Mouse (Mus musculus): ENCODE measurements around the gene Slc22a30.
"Not testable (repeated sequence)": the region's sequence is repeated elsewhere in the genome, so short reads cannot be mapped to it uniquely, and the experiment has no call there.

The Slc22a30 gene

GRCm38 (mm10) chr19:8405011-8405410 lies at the start of gene Slc22a30:
Slc22a30 (minus strand) TSS chr19:8405111.
- in situ Hi-C loops (cut with MboI, MseI): not testable (repeated sequence)

GRCm38 (mm10) chr19:8448321-8448720 lies 43.4 kb upstream of the Slc22a30 start:
- in situ Hi-C loops (cut with MboI, MseI): no loop called here

GRCm38 (mm10) chr19:8447516-8447915 lies 42.6 kb upstream of the Slc22a30 start:
- in situ Hi-C loops (cut with MboI, MseI): no loop called here

GRCm38 (mm10) chr19:8431051-8431662 lies 26.2 kb upstream of the Slc22a30 start:
- in situ Hi-C loops (cut with MboI, MseI): no loop called here

DNA sequence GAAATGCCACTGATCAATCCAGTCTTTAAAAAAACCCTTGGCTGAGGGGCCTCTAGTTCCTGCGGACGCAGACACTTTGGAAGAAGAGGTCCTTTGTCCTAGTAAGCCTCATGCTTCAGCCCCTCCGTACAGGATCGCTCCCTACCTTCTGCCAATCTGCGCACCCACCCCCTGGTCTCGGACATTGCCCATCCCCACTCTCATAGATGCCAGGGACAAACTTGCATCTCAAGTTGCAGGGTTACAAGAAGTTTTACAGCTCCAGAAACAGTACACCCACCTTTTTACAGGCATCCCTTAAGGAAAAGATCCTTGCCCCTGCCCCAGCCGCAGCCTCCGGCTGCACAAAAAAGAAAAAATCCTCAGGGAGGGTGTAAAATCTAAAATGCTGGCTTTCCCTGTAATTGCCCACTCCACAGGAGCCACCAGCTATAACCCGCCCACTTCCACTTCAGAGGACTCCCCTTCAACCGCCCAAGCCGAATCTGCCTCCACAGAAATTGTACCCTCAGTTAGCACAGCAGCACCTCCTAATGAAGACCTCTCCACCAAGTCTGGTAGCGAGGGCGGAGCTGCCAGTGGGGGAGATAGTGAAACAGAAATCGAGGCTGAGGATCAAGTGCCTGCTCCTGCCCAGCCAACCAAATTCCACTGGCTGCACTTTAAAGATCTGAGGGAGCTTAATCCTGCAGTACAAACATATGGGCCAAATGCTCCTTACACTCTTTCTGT lies 2.5 kb upstream of the Slc22a30 start:
- in situ Hi-C loops (cut with MboI, MseI): not testable (repeated sequence)

All from T-helper 1 cell (primary cell).